11 mouse cellular contexts compared by ENCODE assay signal in the genomic region with DNA sequence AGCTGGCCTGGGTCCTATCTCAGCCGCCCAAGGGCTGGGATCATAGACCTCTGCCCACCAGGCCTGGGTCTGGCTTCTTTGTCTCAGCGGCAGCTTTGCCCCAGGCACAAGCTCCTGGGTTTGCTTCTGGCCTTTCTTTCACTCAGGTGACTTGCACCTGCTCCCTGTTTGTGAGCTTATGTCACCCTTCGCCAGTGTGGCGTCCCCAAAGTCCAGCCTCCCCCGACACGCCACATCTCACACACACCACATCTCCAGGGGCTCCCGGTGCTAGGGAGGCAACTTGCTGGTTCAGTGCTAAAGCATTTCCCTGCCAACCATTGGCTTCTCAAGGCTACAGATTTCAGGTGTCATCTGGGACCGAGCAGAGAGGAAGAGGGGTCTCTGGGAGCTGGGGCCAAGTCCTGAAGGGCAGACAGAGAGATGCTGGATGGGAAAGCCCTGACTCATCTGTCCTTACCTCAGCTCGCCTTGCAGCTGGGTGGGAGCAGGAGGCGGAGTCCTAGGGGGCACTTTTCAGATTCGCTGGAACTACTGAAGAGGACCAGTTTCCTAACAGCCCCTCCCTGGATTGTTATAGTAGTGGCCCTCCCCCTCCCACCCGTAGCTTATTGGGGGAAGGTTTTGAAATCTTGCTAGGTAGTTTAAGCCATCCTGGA. TPM values are rescaled to one million over a fixed set of nuclear protein-coding genes. Genes with fewer than 3 reads are reported as not detected.
DNase-seq lines count a peak whose midpoint lies in the region; ATAC-seq and TF ChIP-seq lines count a peak whose summit lies in the region.
"Had no signal": no experiment of that assay in that cellular context is flagged by ENCODE, and none has a peak within 500 bp of the region (broad histone marks: within the 10 kb centered on the region; RNA-seq: fewer than 3 reads in every experiment).

No protein-coding gene starts in this region.

- peak overlapping the region; percentile 11; the same call in 1 of the 2 replicates for H3K4me3 ChIP-seq in gastrocnemius, adult 2 months
- no peak overlapping the region for H3K4me3 ChIP-seq in midbrain, embryonic 13.5 days (replicated peaks)
- H3K4me3 ChIP-seq in midbrain, embryonic 11.5 days (ENCODE audit: low read depth, low read length) = no peak overlapping the region
- H3K4me3 ChIP-seq in embryonic facial prominence, embryonic 15.5 days (replicated peaks) = no peak overlapping the region; the same call in 1 of the 2 replicates

- H3K36me3 ChIP-seq in midbrain, embryonic 13.5 days = peaks cover 7% of the 10 kb centered on the region
- H3K36me3 ChIP-seq in midbrain, embryonic 11.5 days (ENCODE audit: control insufficient read depth, insufficient read depth, low read length) = no peaks in the 10 kb centered on the region
- H3K36me3 ChIP-seq in embryonic facial prominence, embryonic 15.5 days = 0 out of 2 replicates have a peak, but pooled peaks cover under 1% of the 10 kb centered on the region

- WGBS in midbrain, embryonic 13.5 days = 49% methylated on average over 12 of the region's 12 CpGs
- WGBS in midbrain, embryonic 11.5 days = 52% methylated on average over 12 of the region's 12 CpGs
- WGBS in embryonic facial prominence, embryonic 15.5 days = 45% methylated on average over 12 of the region's 12 CpGs

- peak overlapping the region; percentile 83; the same call in 1 of the 2 replicates for H3K4me2 ChIP-seq in midbrain, embryonic 13.5 days (replicated peaks)
- no peak overlapping the region for H3K4me2 ChIP-seq in midbrain, embryonic 11.5 days
- no peak overlapping the region; the same call in 1 of the 2 replicates for H3K4me2 ChIP-seq in embryonic facial prominence, embryonic 15.5 days (replicated peaks)

- H3K27me3 ChIP-seq in midbrain, embryonic 13.5 days = 0 out of 2 replicates have a peak, but pooled peaks cover 3% of the 10 kb centered on the region
- no peaks in the 10 kb centered on the region for H3K27me3 ChIP-seq in midbrain, embryonic 11.5 days (ENCODE audit: control insufficient read depth, insufficient read depth, low read length)
- H3K27me3 ChIP-seq in embryonic facial prominence, embryonic 15.5 days = no peaks in the 10 kb centered on the region
- H3K27me3 ChIP-seq: neural tube, embryonic 12.5 days had no signal

- H3K9me3 ChIP-seq in midbrain, embryonic 13.5 days = no peaks in the 10 kb centered on the region
- no peaks in the 10 kb centered on the region for H3K9me3 ChIP-seq in midbrain, embryonic 11.5 days (ENCODE audit: control insufficient read depth, low read length)
- H3K9me3 ChIP-seq in embryonic facial prominence, embryonic 15.5 days (replicated peaks) = no peaks in the 10 kb centered on the region
- H3K9me3 ChIP-seq: neural tube, embryonic 12.5 days had no signal

- H3K9ac ChIP-seq in midbrain, embryonic 13.5 days (replicated peaks) = peak overlapping the region; percentile 36; the same call in 1 of the 2 replicates
- no peak overlapping the region for H3K9ac ChIP-seq in midbrain, embryonic 11.5 days (ENCODE audit: low read length)
- H3K9ac ChIP-seq in embryonic facial prominence, embryonic 15.5 days = 0 out of 2 replicates have a peak overlapping the region, but pooled peaks have one; percentile 1
- H3K9ac ChIP-seq: neural tube, embryonic 12.5 days had no signal

- peaks cover 94% of the 10 kb centered on the region for H3K4me1 ChIP-seq in midbrain, embryonic 13.5 days (replicated peaks)
- peaks cover 48% of the 10 kb centered on the region for H3K4me1 ChIP-seq in midbrain, embryonic 11.5 days (ENCODE audit: control insufficient read depth, insufficient read depth, low read length)
- peaks cover 98% of the 10 kb centered on the region for H3K4me1 ChIP-seq in embryonic facial prominence, embryonic 15.5 days

- TF ChIP-seq CTCF in gastrocnemius, adult 2 months (IDR thresholded peaks at IDR 0.05) = no peak

- ATAC-seq in midbrain, embryonic 13.5 days = no peak
- no peak for ATAC-seq in midbrain, embryonic 11.5 days (ENCODE audit: low FRiP score)
- ATAC-seq in embryonic facial prominence, embryonic 15.5 days (ENCODE audit: insufficient number of reproducible peaks, low FRiP score, low TSS enrichment, low read depth) = no peak

- intact Hi-C loops in gastrocnemius, adult 2 months (cut with DNase I) = no loop called here

- peak overlapping the region; percentile 97 for H3K27ac ChIP-seq in gastrocnemius, adult 2 months
- no peak overlapping the region for H3K27ac ChIP-seq in midbrain, embryonic 13.5 days
- no peak overlapping the region for H3K27ac ChIP-seq in midbrain, embryonic 11.5 days (ENCODE audit: low read depth, low read length)
- H3K27ac ChIP-seq in embryonic facial prominence, embryonic 15.5 days (replicated peaks) = peak overlapping the region; percentile 98

- peak; percentile 19 for DNase-seq in gastrocnemius, adult 2 months
- no peak for DNase-seq in gastrocnemius, adult 8-10 months (ENCODE audit: low spot score in 2 of 2)
- DNase-seq in midbrain, embryonic 11.5 days (ENCODE audit: low spot score, missing footprints) = no peak
- DNase-seq in lung, postnatal 10 days = peak; percentile 35
- DNase-seq in thymus, postnatal 10 days (ENCODE audit: low spot score in 2 of 2) = no peak
- DNase-seq in T-cell, adult 2 months (ENCODE audit: low spot score) = no peak

RNA-seq across cellular contexts. Expression of a gene that starts 14.3 kb away (rescaled TPM):
- total RNA-seq in gastrocnemius, adult 2 months (2021) = 10 to 100 TPM; 38.3 to 43.6 TPM
- total RNA-seq in gastrocnemius, adult 8-10 months (2022) = 10 to 100 TPM; 36.4 to 43.8 (median 41.7) TPM
- polyA plus RNA-seq in midbrain, embryonic 13.5 days (2015; fragmentation: Nextera tagmentation; extraction: Ambion mirVana) = 8.0 and 9.2 TPM in 2 replicates
- polyA plus RNA-seq in midbrain, embryonic 11.5 days (2014; fragmentation: Nextera tagmentation; extraction: Ambion mirVana) = 5.6 and 6.4 TPM in 2 replicates
- 21.2 and 21.8 TPM in 2 replicates for polyA plus RNA-seq in embryonic facial prominence, embryonic 15.5 days (2015; fragmentation: Nextera tagmentation; extraction: Ambion mirVana)

RNA-seq across cellular contexts. Expression of a gene that starts 42.2 kb away (rescaled TPM):
- total RNA-seq in gastrocnemius, adult 2 months (2021) = under 1 TPM; 0.22 to 0.23 TPM
- total RNA-seq in gastrocnemius, adult 8-10 months (2022) = under 1 TPM in 2 of 4 experiments, not detected in 2; 0.29 to 0.54 TPM
- not detected in 2 replicates for polyA plus RNA-seq in midbrain, embryonic 13.5 days (2015; fragmentation: Nextera tagmentation; extraction: Ambion mirVana)
- not detected in 2 replicates for polyA plus RNA-seq in midbrain, embryonic 11.5 days (2014; fragmentation: Nextera tagmentation; extraction: Ambion mirVana)
- polyA plus RNA-seq in embryonic facial prominence, embryonic 15.5 days (2015; fragmentation: Nextera tagmentation; extraction: Ambion mirVana) = 2.1 and 3.3 TPM in 2 replicates

RNA-seq across cellular contexts. Expression of a gene that starts 56.0 kb away (rescaled TPM):
- not detected for total RNA-seq in gastrocnemius, adult 2 months (2021)
- not detected for total RNA-seq in gastrocnemius, adult 8-10 months (2022)
- polyA plus RNA-seq in midbrain, embryonic 13.5 days (2015; fragmentation: Nextera tagmentation; extraction: Ambion mirVana) = not detected in 2 replicates
- not detected in 2 replicates for polyA plus RNA-seq in midbrain, embryonic 11.5 days (2014; fragmentation: Nextera tagmentation; extraction: Ambion mirVana)
- polyA plus RNA-seq in embryonic facial prominence, embryonic 15.5 days (2015; fragmentation: Nextera tagmentation; extraction: Ambion mirVana) = not detected in 2 replicates
- total RNA-seq: gastrocnemius, postnatal 4 days had no signal
- polyA plus RNA-seq: limb, embryonic 11.5 days; neural tube, embryonic 12.5 days had no signal

Comparison
In these comparisons a context has a peak if more than half of its experiments do, and no peak if none do; other contexts are left out.
1. DNase-seq: peak in gastrocnemius, adult 2 months (single experiment) and lung, postnatal 10 days (single experiment); none in gastrocnemius, adult 8-10 months (0 of 2), midbrain, embryonic 11.5 days (single experiment), thymus, postnatal 10 days (0 of 2) and T-cell, adult 2 months (single experiment).
2. H3K27ac ChIP-seq: peak in gastrocnemius, adult 2 months (single experiment) and embryonic facial prominence, embryonic 15.5 days (single experiment); none in midbrain, embryonic 13.5 days (single experiment) and midbrain, embryonic 11.5 days (single experiment).